Mouse (Mus musculus): ENCODE measurements at regions not wholly inside any gene's neighbourhood (a gene's known extent, or its start where the extent isn't known, plus 50 kb on each side); places are given as distances from the start of the nearest gene placed in this dataset.
A peak's percentile ranks its signal among the peaks of the same experiment; 100 is the strongest.

GRCm38 (mm10) chr17:4791873-4792272 lies 202.3 kb upstream of the Arid1b start:
- DNase-seq (ENCODE audit: low spot score in 2 of 2): no peak

DNA sequence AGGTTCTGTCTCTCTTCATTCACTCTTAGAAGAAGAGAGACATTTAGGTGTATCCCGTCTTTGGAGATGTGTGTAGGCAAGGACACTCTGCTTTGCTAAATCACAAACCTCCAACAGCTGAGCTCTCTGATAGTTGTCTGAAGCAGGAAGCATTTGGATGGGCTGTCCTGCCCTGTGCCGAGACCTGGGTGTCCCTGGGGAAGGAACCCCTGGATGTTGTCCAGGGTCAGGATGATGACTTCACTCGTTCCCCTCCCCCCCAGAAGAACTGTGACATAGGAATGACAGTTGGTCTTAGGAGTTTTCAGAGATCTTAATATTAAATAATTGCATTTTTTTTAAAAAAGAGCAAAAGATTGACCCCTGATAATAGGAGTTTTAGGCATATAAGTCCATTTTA lies 197.9 kb upstream of the Arid1b start:
- DNase-seq (ENCODE audit: low spot score in 2 of 2): no peak

DNA sequence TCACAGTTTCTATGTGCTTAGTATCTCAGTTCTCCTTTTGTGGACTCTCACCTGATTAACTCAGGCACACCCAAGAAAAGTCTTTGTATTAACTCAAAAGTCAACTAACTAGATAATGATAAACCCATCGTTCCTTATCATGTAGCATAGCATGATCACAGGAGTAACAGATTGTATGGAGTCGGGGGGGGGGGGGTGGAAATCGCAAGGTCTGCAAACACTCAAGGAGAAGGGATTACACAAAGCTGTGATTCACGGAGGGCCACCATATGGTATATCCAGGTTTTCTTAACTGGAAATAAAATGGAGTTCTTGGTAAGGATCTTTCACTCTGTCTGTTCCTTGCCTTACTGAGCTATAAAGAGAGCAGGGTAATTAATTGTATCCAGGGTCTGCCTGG lies 190.1 kb upstream of the Arid1b start:
- no peak for DNase-seq (ENCODE audit: low spot score in 2 of 2)

DNA sequence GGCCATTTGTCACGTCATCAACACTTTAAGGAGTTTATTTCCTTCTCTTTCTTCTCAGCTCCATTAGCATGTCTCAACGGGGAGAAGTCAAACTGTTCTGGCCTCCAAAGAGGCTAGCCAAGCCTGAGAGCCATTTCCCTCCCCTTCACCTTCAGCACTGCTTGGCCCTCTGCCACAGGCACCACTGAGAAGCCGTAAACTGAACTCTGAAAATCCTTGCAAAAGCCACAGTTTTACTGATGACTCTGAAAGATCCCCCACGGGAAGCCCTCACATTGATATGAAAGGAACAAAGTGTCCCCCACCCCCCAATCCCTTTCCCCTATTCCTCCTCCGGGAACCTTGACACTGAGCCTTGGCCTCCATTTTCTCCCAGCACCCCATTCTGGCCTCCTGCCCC lies 188.1 kb upstream of the Arid1b start:
- no peak for DNase-seq (ENCODE audit: low spot score in 2 of 2)

DNA sequence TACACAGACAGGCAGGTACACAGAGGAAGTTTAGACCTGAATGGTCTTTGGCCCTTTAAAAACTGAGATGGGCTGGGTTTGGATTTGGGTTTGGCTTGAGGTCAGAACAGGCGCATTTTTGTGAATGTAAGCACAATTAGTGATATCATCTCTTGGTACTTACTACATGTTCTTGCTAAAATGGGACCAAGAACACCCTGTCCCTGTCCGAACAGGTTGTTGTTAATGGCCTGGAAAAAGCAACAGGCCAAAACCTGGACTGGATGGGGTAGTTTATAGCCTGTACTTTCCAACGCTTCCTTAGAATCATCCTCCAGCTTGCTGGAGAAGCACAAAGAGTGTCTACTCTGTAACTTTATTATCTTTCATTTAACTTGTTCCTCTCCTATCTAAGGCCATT lies 185.2 kb upstream of the Arid1b start:
- DNase-seq (ENCODE audit: low spot score in 2 of 2): no peak

DNA sequence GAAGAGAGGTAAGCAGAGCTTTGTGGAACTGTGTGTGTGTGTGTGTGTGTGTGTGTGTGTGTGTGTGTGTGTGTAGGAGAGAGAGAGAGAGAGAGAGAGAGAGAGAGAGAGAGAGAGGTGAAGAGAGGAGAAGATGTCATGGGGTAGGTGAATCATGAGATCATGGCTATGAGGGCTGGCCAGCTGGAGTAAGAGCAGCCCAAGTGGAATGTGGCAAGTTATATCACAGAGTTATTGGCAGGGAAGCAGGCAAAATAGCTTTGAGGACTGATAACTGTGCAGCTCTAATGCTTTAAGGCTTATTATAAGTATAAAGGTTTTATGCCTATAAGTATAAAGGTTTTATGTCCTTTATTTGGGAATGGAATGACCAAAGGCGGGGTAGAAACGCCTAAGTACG lies 180.9 kb upstream of the Arid1b start:
- DNase-seq (ENCODE audit: low spot score in 2 of 2): no peak

GRCm38 (mm10) chr17:4813666-4814065 lies 180.5 kb upstream of the Arid1b start:
- no peak for DNase-seq (ENCODE audit: low spot score in 2 of 2)

- no peak for DNase-seq (ENCODE audit: low spot score in 2 of 2)
These were observed 168.8 kb upstream of the Arid1b start for GRCm38 (mm10) chr17:4825221-4825895.

GRCm38 (mm10) chr17:4834065-4834464 lies 160.1 kb upstream of the Arid1b start:
- DNase-seq (ENCODE audit: low spot score in 2 of 2): no peak

DNA sequence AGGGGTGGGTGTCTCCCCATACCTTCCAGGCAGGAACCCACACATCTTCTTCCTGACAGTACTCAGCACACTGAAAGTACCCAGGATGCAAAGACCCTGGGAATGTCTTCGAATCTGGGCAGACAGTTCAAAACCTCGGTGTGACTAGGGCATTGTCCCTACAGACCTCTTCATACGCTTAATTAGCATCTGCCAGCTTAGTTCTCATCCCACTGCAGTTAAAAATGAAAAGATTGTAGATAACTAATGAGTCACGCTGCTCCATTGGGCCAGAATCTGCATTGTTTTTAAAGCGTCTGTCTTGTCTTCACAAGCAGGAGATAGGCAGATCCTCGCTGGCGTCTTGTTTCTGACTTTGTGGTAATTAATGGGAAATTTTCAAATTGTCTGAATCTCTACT lies 159.6 kb upstream of the Arid1b start:
- no peak for DNase-seq (ENCODE audit: low spot score in 2 of 2)

DNA sequence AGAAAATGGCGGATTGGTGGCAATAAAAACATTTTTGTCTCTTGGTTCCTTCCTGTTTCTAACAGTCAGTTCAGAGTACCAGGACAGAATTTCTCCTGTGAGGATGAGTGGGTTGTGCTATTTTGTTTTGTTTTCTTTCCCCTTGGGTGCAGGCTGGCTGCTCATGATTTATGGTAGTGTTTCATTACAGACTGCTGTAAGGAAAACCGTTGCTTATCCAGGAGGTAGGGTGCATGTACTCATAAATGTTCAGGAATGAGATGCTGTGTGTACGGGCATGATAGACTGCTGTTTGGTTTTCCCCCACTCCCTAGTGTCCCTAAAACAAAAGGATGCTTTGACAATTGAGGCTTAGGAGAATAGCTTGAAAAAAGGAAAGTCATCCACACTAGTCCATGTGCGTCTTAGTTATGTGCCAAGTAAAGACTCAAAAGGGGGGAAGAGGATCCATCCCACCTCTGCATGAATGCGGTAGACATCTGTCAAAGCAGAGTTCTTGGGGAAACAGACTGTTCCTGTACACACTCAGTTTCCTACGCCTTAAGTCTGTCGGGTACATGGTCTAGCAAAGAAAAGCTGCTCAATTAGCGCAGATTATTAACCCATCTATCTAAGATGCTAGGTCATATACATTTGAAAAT lies 158.9 kb upstream of the Arid1b start:
- DNase-seq (ENCODE audit: low spot score in 2 of 2): no peak

DNA sequence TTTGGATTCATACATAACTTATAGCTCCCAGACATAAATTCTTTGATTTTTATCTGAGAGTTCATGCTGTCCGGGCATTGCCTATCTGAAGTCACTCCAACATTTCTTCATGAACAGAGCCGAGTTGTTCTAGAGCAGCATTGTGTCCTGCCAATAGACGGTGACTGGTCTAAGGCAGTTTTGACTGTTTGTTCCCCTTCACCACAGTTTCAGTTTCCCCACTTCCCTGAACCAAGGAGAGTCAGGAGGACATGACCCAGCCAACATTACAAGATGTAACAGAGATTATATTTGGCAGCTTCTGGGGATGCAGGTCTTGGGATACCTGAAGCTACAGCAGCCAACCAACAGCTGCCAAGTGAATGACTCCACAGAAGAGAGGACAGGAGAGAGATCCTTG lies 154.0 kb upstream of the Arid1b start:
- DNase-seq (ENCODE audit: low spot score in 2 of 2): no peak

- no peak for DNase-seq (ENCODE audit: low spot score in 2 of 2)
These were observed 135.8 kb upstream of the Arid1b start for GRCm38 (mm10) chr17:4858304-4858703.

- no peak for DNase-seq (ENCODE audit: low spot score in 2 of 2)
These were observed 129.2 kb upstream of the Arid1b start for GRCm38 (mm10) chr17:4864901-4865300.

DNA sequence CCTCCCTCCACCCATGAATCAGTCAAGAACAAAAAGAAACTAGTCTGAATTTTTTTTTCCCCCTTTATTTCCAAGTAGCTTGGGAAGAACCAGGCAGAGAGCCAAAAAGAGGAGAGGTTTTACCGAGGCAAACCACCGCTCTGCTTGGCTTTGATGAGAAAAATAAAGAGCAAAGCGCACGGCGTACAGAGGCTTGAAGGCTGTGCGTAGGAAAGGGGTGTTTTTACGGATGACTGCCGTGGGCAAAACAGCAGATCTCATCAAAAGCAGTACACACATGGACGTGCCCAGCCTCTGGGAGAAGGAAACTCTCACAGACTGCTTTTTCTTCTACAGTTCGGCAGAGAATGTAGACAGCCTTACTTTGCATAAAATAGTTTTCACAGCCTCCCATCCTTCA lies 128.5 kb upstream of the Arid1b start:
- no peak for DNase-seq (ENCODE audit: low spot score in 2 of 2)

DNA sequence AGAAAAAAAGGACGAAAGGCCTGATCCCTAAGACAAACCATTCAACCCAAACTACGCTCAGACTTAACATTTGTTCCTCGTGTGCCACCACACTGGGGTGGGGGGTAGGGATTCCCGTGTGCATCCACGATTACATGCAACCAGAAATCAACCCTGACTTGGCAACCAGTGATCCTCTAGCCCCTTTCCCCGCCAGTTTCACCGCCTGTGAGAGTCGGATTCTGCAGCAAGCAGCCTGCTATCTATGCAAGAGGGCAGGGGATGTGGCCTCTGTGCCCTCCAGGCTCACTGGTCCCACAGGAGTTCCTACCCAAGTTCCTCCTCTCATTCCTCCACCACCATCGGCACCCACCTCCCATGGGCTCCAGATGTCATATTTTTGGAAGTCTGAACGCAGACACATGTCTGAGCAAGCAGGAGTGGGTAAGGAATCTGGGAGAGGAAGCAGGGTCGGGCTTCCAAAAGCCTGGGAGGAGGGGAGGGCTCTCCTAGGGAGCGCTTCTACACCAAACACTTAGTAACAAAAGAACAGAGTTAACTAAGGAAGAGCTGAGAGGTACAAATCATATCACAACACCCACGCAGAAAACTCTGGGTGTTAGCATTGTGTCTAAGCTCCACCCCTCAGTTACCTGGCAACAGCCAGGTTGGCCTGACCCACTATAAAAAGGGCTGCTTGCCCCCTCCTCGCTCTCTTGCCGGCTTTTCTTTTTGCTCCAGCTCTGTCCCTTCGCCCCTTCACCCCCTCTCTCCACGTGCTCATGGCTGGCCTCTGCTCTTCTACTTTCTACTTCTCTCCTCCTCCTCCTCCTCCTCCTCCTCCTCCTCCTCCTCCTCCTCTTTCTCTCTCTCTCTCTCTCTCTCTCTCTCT lies 127.9 kb upstream of the Arid1b start:
- peak in 1 of 2 experiments; percentile 19 for DNase-seq (ENCODE audit: low spot score in 2 of 2)

DNA sequence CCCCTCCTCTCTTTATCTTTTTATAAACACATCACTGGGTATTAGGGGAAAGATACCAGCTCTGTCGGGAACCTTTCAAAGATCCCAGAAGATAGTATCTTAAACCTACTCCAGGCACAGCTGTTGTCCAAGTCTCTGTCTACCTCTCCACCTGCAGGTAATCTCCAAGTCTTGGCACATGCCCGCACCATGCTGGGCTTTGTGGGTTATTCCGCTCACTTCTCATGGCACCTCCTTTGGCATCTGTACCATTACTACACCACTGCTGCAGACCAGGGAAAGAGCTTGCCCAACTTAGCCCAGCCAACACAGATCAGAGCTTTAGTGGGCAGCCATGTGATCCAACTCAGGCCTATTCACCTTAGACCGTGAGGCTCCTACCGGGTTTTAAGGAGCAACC lies 127.0 kb upstream of the Arid1b start:
- no peak for DNase-seq (ENCODE audit: low spot score in 2 of 2)

DNA sequence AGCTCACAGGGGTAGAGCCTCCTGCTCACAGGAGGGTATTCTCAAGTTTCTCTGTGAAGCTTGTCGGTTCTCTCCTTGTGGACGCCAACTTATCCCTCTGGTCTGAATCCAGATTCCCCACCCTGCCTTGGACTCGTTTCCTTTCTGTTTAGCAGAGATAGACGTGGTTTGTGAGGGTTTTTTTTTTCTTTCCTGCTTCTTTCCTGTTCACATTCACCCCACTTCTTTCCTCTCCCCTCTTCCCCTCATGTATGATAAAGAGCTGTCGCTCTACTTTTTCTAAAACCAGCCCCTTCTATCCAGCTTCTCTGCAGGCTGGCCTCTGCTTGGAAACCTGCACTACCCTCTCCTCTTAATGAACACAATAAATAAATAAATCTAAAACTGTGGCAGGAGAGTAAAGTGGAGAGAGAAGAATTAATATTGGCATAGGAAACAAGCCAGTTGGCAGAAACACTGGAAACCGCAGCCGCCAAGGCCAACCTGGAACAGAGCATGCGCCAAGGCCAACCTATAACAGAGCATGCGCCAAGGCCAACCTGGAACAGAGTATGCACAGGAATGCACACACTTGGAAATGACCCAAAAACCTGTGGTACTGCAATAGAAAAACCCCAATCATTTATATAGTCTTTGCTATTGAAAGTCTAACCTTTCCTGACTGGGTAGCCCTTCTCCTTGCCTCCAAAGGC lies 126.2 kb upstream of the Arid1b start:
- no peak for DNase-seq (ENCODE audit: low spot score in 2 of 2)

DNA sequence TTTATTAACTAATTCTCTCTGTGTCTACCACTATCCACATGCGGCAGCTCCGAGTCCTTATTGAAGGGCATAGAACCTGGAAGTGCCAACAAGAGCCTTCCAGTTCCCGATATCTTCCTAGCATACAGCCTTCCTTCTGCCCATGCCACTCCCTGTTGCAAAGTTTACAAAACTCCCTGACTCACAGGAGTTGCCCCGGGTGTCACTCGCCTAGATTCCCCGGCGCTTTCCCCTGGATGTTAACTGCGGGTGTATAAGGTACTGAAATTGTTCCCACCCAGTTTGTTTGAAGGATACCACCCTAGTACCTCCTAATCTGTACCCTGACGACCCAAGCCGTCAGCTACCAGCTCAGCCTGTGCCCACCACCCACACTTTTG lies 125.7 kb upstream of the Arid1b start:
- DNase-seq (ENCODE audit: low spot score in 2 of 2): no peak

DNA sequence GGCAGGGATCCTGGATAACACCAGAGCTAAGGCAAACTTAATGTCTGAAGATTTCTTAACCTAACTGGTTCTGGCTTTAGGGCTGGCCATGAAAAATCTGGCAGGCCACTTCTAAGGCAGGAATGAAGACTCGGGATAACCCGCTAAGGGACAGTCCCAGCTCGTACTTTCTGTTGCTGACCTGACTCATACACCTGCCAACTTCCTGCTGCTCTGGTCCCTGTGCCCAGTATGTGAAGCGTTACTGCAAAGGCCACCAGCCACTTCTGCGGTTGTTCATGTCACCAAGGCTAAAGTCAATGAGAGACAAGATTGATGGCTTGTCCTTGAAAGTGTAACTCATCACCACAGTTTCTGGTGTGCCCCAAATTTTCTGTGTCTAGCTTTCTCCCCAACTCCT lies 125.3 kb upstream of the Arid1b start:
- no peak for DNase-seq (ENCODE audit: low spot score in 2 of 2)

- no peak for DNase-seq (ENCODE audit: low spot score in 2 of 2)
These were observed 122.9 kb upstream of the Arid1b start for GRCm38 (mm10) chr17:4871267-4871666.

GRCm38 (mm10) chr17:4874459-4874858 lies 119.7 kb upstream of the Arid1b start:
- no peak for DNase-seq (ENCODE audit: low spot score in 2 of 2)
